Mouse (Mus musculus) retina, adult 2 months (tissue): ENCODE results near the gene Rbl2.

Source experiments
- DNase-seq: peaks from one replicate; pipeline ENCODE4 v3.0.0-alpha.2; 2012; ENCODE audit warnings: low read depth, low spot score

The Rbl2 gene

GRCm38 (mm10) chr8:91069834-91070233 lies at the start of gene Rbl2:
Gene Rbl2, plus strand, starts transcription at chr8:91070057.
- peak; percentile 80 for DNase-seq

GRCm38 (mm10) chr8:91034417-91034816 lies 35.4 kb upstream of the Rbl2 start:
- DNase-seq: no peak

- DNase-seq: no peak
Measured at GRCm38 (mm10) chr8:91036905-91037304, 33.0 kb upstream of the Rbl2 start.

GRCm38 (mm10) chr8:91038637-91039036 lies 31.2 kb upstream of the Rbl2 start:
- DNase-seq: no peak

GRCm38 (mm10) chr8:91046370-91046769 lies 23.5 kb upstream of the Rbl2 start:
- no peak for DNase-seq

GRCm38 (mm10) chr8:91051037-91051436 lies 18.8 kb upstream of the Rbl2 start:
- DNase-seq: no peak

- no peak for DNase-seq
Measured at GRCm38 (mm10) chr8:91054418-91054817, 15.4 kb upstream of the Rbl2 start.

GRCm38 (mm10) chr8:91056848-91057247 lies 13.0 kb upstream of the Rbl2 start:
- no peak for DNase-seq

GRCm38 (mm10) chr8:91059086-91059578 lies 10.7 kb upstream of the Rbl2 start:
- DNase-seq: no peak

- no peak for DNase-seq
Measured at GRCm38 (mm10) chr8:91059884-91060510, 9.9 kb upstream of the Rbl2 start.

- no peak for DNase-seq
Measured at GRCm38 (mm10) chr8:91060555-91061471, 9.0 kb upstream of the Rbl2 start.

GRCm38 (mm10) chr8:91065179-91065578 lies 4.7 kb upstream of the Rbl2 start:
- DNase-seq: no peak

- no peak for DNase-seq
Measured at GRCm38 (mm10) chr8:91069407-91069806, 450 bp upstream of the Rbl2 start.

GRCm38 (mm10) chr8:91070275-91070859 lies 510 bp downstream of the Rbl2 start:
- peak; percentile 40 for DNase-seq

GRCm38 (mm10) chr8:91077077-91077867 lies 7.4 kb downstream of the Rbl2 start:
- DNase-seq: no peak

- DNase-seq: no peak
Measured at GRCm38 (mm10) chr8:91079678-91080077, 9.8 kb downstream of the Rbl2 start.

- DNase-seq: no peak
Measured at GRCm38 (mm10) chr8:91081911-91082310, 12.1 kb downstream of the Rbl2 start.

GRCm38 (mm10) chr8:91082428-91082827 lies 12.6 kb downstream of the Rbl2 start:
- DNase-seq: no peak

- no peak for DNase-seq
Measured at GRCm38 (mm10) chr8:91088452-91088851, 18.6 kb downstream of the Rbl2 start.

- DNase-seq: no peak
Measured at GRCm38 (mm10) chr8:91089601-91090000, 19.7 kb downstream of the Rbl2 start.

- DNase-seq: no peak
Measured at GRCm38 (mm10) chr8:91094135-91094534, 24.3 kb downstream of the Rbl2 start.

GRCm38 (mm10) chr8:91098106-91098505 lies 28.2 kb downstream of the Rbl2 start:
- no peak for DNase-seq
